ENCODE assay signal across 27 mouse cellular contexts in the genomic region with DNA sequence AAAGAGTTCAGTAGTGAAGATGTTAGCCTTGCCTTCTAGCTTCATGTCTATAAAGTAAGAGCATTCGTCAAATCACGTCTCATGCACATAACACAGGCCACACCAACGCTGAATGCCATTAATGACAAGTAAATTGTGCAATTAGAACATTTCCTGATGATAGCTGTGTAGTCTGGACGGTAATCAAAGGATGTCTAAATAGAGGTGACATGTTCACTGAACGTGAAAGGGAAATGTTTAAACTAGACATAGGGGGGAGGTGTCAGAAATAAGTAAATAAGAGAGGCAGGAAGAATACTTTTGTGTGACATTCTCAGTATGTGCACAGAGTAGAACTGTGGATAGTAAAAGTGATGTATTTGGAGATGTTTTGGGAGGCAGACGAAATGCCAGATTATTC.
"Had no signal": no experiment of that assay in that cellular context is flagged by ENCODE, and none has a peak within 500 bp of the region (broad histone marks: within the 10 kb centered on the region; RNA-seq: fewer than 3 reads in every experiment).

No protein-coding gene starts in this region.

- H3K27me3 ChIP-seq: heart, embryonic 12.5 days; hindbrain, embryonic 12.5 days; intestine, embryonic 15.5 days; limb, embryonic 13.5 days; limb, embryonic 15.5 days; liver, embryonic 12.5 days had no signal

- H3K4me1 ChIP-seq: heart, embryonic 10.5 days; heart, embryonic 12.5 days; hindbrain, embryonic 10.5 days; hindbrain, embryonic 12.5 days; intestine, embryonic 15.5 days; limb, embryonic 13.5 days; limb, embryonic 15.5 days; liver, embryonic 12.5 days had no signal

- DNase-seq: gastrocnemius, adult 2 months; gastrocnemius, postnatal 10 days; gastrocnemius, postnatal 25 days; heart, adult 11 months; heart, adult 2 months; heart, postnatal 10 days; heart, postnatal 4 days; kidney, adult 18-20 months; kidney, adult 8-10 months; kidney, postnatal 10 days; kidney, postnatal 25 days; kidney, postnatal 4 days; left cerebral cortex, postnatal 4 days had no signal

- ATAC-seq: hindbrain, embryonic 16.5 days; inflammation-experienced regulatory T-cells, adult 6 months; intestine, embryonic 15.5 days; intestine, postnatal 0 days; liver, embryonic 12.5 days had no signal

- H3K4me2 ChIP-seq: heart, embryonic 12.5 days; hindbrain, embryonic 12.5 days; hindbrain, embryonic 14.5 days; intestine, embryonic 15.5 days; limb, embryonic 13.5 days; limb, embryonic 15.5 days; liver, embryonic 12.5 days had no signal

- H3K9ac ChIP-seq: heart, embryonic 12.5 days; hindbrain, embryonic 12.5 days; hindbrain, embryonic 14.5 days; intestine, embryonic 15.5 days; limb, embryonic 13.5 days; limb, embryonic 15.5 days; liver, embryonic 12.5 days; liver, embryonic 14.5 days had no signal

- H3K36me3 ChIP-seq: heart, embryonic 10.5 days; heart, embryonic 12.5 days; hindbrain, embryonic 10.5 days; hindbrain, embryonic 12.5 days; intestine, embryonic 15.5 days; limb, embryonic 13.5 days; limb, embryonic 15.5 days; liver, embryonic 12.5 days had no signal

- H3K4me3 ChIP-seq: gastrocnemius, adult 2 months; heart, adult 2 months; heart, embryonic 10.5 days; heart, embryonic 12.5 days; hindbrain, embryonic 10.5 days; hindbrain, embryonic 12.5 days; intestine, embryonic 15.5 days; layer of hippocampus, adult 2 months; limb, embryonic 13.5 days; limb, embryonic 15.5 days; liver, embryonic 12.5 days had no signal

- H3K27ac ChIP-seq: gastrocnemius, adult 2 months; heart, adult 2 months; heart, embryonic 10.5 days; hindbrain, embryonic 10.5 days; hindbrain, embryonic 12.5 days; hindbrain, embryonic 14.5 days; intestine, embryonic 15.5 days; layer of hippocampus, adult 2 months; limb, embryonic 13.5 days; limb, embryonic 15.5 days; liver, embryonic 12.5 days; liver, embryonic 14.5 days had no signal

- H3K9me3 ChIP-seq: heart, embryonic 10.5 days; hindbrain, embryonic 10.5 days; hindbrain, embryonic 12.5 days; intestine, embryonic 15.5 days; limb, embryonic 13.5 days; limb, embryonic 15.5 days; liver, embryonic 12.5 days had no signal
